18 mouse cellular contexts compared by ENCODE assay signal in the genomic region with DNA sequence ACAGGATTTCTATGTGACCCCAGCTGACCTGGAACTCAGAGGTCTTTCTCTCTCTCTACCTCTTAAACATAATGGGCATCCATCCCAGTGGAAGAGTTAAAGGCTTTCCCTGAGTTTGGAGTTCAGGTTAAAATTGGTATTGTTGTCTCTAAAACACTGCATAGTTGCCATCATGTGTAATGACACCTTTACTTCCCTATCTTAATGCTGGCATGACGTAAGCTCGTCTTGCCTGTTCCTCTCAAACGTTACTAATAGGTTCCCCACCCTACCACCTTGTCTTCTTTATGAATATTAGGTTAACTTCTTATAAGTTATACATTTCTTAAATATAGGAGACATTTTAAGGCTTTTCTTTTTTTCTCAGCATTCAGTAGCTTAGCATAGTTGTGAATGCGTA. TPM values are rescaled to one million over a fixed set of nuclear protein-coding genes. Genes with fewer than 3 reads are reported as not detected.
"Had no signal": no experiment of that assay in that cellular context is flagged by ENCODE, and none has a peak within 500 bp of the region (broad histone marks: within the 10 kb centered on the region; RNA-seq: fewer than 3 reads in every experiment).

No protein-coding gene starts in this region.

- DNase-seq: left cerebral cortex, postnatal 4 days; liver; liver, embryonic 13.5 days; liver, postnatal 0 days; lung, adult 18-20 months; lung, adult 2 months; lung, embryonic 14.5 days; lung, postnatal 10 days; lung, postnatal 14 days; lung, postnatal 36 days; lung, postnatal 4 days; midbrain, embryonic 14.5 days had no signal

- ATAC-seq: liver, embryonic 12.5 days; liver, postnatal 0 days; lung, postnatal 0 days; midbrain, embryonic 13.5 days; midbrain, embryonic 15.5 days; midbrain, embryonic 16.5 days had no signal

RNA-seq across cellular contexts. Expression of a gene that starts 34.9 kb away (rescaled TPM):
- total RNA-seq: monocyte, adult 5-6 weeks had no signal
